In genomic region chr2:146469707-146470420, GRCm38 (mm10) we compare ENCODE assay signal across 8 mouse cellular contexts. TPM values are rescaled to one million over a fixed set of nuclear protein-coding genes. Genes with fewer than 3 reads are reported as not detected.
DNase-seq lines count a peak whose midpoint lies in the region; ATAC-seq lines count a peak whose summit lies in the region.

No protein-coding gene starts in this region.

- no peaks in the 10 kb centered on the region for H3K9me3 ChIP-seq in midbrain, embryonic 16.5 days (replicated peaks; ENCODE audit: control insufficient read depth, low read length, poor library complexity, severe bottlenecking)

- H3K4me2 ChIP-seq in midbrain, embryonic 16.5 days (ENCODE audit: low read length): no peak overlapping the region

- H3K27me3 ChIP-seq in midbrain, embryonic 16.5 days (ENCODE audit: control insufficient read depth, insufficient read depth, low read depth, low read length): no peaks in the 10 kb centered on the region

- H3K4me3 ChIP-seq in midbrain, embryonic 16.5 days (ENCODE audit: low read depth, low read length): no peak overlapping the region

- no peaks in the 10 kb centered on the region for H3K4me1 ChIP-seq in midbrain, embryonic 16.5 days (ENCODE audit: control insufficient read depth, insufficient read depth, low read length)

- H3K36me3 ChIP-seq in midbrain, embryonic 16.5 days (ENCODE audit: control insufficient read depth, insufficient read depth, low read length): no peaks in the 10 kb centered on the region

- no peak overlapping the region for H3K9ac ChIP-seq in midbrain, embryonic 16.5 days (ENCODE audit: low read depth, low read length)

- 53% methylated on average over 12 of the region's 12 CpGs for WGBS in midbrain, embryonic 16.5 days

- peak; percentile 17 to 23 for DNase-seq in cerebellum, adult 18-20 months
- DNase-seq in cerebellum, adult 11 months: no peak
- peak; percentile 11 for DNase-seq in urinary bladder, postnatal 14 days (ENCODE audit: low spot score)
- no peak for DNase-seq in urinary bladder, postnatal 25 days (ENCODE audit: low spot score)
- peak; percentile 54 to 69 for DNase-seq in heart, postnatal 10 days
- DNase-seq in left cerebral cortex, postnatal 14 days (ENCODE audit: low spot score in 2 of 2): peak; percentile 55 to 57
- no peak for DNase-seq in ovary, postnatal 14 days (ENCODE audit: low spot score)

- peak; percentile 78 for ATAC-seq in midbrain, embryonic 16.5 days

- H3K27ac ChIP-seq in midbrain, embryonic 16.5 days (ENCODE audit: low read length): no peak overlapping the region

- intact Hi-C loops in heart, postnatal 10 days (cut with DNase I): loop anchor here (1.0 kb wide), 1 partner anchor 143 kb away; no protein-coding TSS in a partner anchor
- intact Hi-C loops in left cerebral cortex, postnatal 14 days (cut with DNase I): loop anchor here (1.0 kb wide), 1 partner anchor 143 kb away; no protein-coding TSS in a partner anchor

RNA-seq across cellular contexts. Expression of gene Ralgapa2, which starts 42.3 kb away (rescaled TPM):
- total RNA-seq in heart, postnatal 10 days (2021): 10 to 100 TPM; 32.1 to 32.7 TPM
- total RNA-seq in left cerebral cortex, postnatal 14 days (2021): 10 to 100 TPM; 19.2 to 26.2 TPM
- polyA plus RNA-seq in midbrain, embryonic 16.5 days (2015; fragmentation: Nextera tagmentation; extraction: Ambion mirVana): 12.4 and 13.1 TPM in 2 replicates

Comparison
In these comparisons a context has a peak if more than half of its experiments do, and no peak if none do; other contexts are left out.
1. DNase-seq: peak in cerebellum, adult 18-20 months (2 of 2), urinary bladder, postnatal 14 days (single experiment), heart, postnatal 10 days (2 of 2) and left cerebral cortex, postnatal 14 days (2 of 2); none in cerebellum, adult 11 months (single experiment), urinary bladder, postnatal 25 days (single experiment) and ovary, postnatal 14 days (single experiment).